Mouse (Mus musculus) lung, adult 18-20 months (tissue): ENCODE measurements around the gene Arl8b.

ENCODE experiments used
- DNase-seq, 2 experiments: peaks; one replicate each; pipeline ENCODE4 v3.0.0; 2022; ENCODE audit warnings: mixed read lengths in 2 of 2

The Arl8b gene

GRCm38 (mm10) chr6:108785551-108785950, 2.7 kb downstream of the Arl8b start:
- DNase-seq = no peak

- DNase-seq = no peak
These were observed 8.6 kb downstream of the Arl8b start for GRCm38 (mm10) chr6:108791498-108791897.

- DNase-seq = no peak
These were observed 13.0 kb downstream of the Arl8b start for GRCm38 (mm10) chr6:108795912-108796311.

- peak; percentile 69 to 78 for DNase-seq
These were observed 13.8 kb downstream of the Arl8b start for GRCm38 (mm10) chr6:108796706-108797105.

GRCm38 (mm10) chr6:108805194-108805593, 22.3 kb downstream of the Arl8b start:
- DNase-seq = no peak

GRCm38 (mm10) chr6:108805871-108806270, 23.0 kb downstream of the Arl8b start:
- no peak for DNase-seq

GRCm38 (mm10) chr6:108807446-108807845, 24.5 kb downstream of the Arl8b start:
- DNase-seq = no peak

- DNase-seq = no peak
These were observed 25.9 kb downstream of the Arl8b start for GRCm38 (mm10) chr6:108808786-108809185.

GRCm38 (mm10) chr6:108810237-108810636, 27.3 kb downstream of the Arl8b start:
- no peak for DNase-seq

GRCm38 (mm10) chr6:108812134-108812533, 29.2 kb downstream of the Arl8b start:
- DNase-seq = no peak

- DNase-seq = no peak
These were observed 34.6 kb downstream of the Arl8b start for GRCm38 (mm10) chr6:108817510-108817909.

GRCm38 (mm10) chr6:108824816-108825545, 42.1 kb downstream of the Arl8b start:
- no peak for DNase-seq

- no peak for DNase-seq
These were observed 43.2 kb downstream of the Arl8b start for GRCm38 (mm10) chr6:108826070-108826469.

GRCm38 (mm10) chr6:108827336-108827920, 44.5 kb downstream of the Arl8b start:
- DNase-seq = no peak

GRCm38 (mm10) chr6:108828234-108828868, 45.5 kb downstream of the Arl8b start, which contains the start of gene Edem1:
Gene Edem1, plus strand, starts transcription at chr6:108828641.
- peak; percentile 99 for DNase-seq

GRCm38 (mm10) chr6:108828872-108829271, 46.0 kb downstream of the Arl8b start:
- peak in 1 of 2 experiments; percentile 26 for DNase-seq

GRCm38 (mm10) chr6:108829386-108830370, 46.8 kb downstream of the Arl8b start:
- DNase-seq = peak; percentile 63 to 75

- no peak for DNase-seq
These were observed 49.3 kb downstream of the Arl8b start for GRCm38 (mm10) chr6:108832170-108832569.

- DNase-seq = no peak
These were observed 50.1 kb downstream of the Arl8b start for GRCm38 (mm10) chr6:108832989-108833388.

- no peak for DNase-seq
These were observed 51.2 kb downstream of the Arl8b start for GRCm38 (mm10) chr6:108833963-108834697.

- peak; percentile 75 to 80 for DNase-seq
These were observed 53.1 kb downstream of the Arl8b start for GRCm38 (mm10) chr6:108835765-108836691.
